Mouse (Mus musculus): ENCODE measurements around the gene Fopnl. TPM values are rescaled to one million over a fixed set of nuclear protein-coding genes. Genes with fewer than 3 reads are reported as not detected.

The Fopnl gene
- total RNA-seq, 2 experiments from 2014 or later = 35.0 to 65.4 TPM

- peak; percentile 79 for ATAC-seq (replicated peaks; ENCODE audit: poor library complexity)
These were observed 8.7 kb downstream of the Fopnl start for GRCm38 (mm10) chr16:14308245-14309073.

- peak; percentile 68 for ATAC-seq (replicated peaks; ENCODE audit: poor library complexity)
These were observed 9.8 kb downstream of the Fopnl start for GRCm38 (mm10) chr16:14307373-14307772.

GRCm38 (mm10) chr16:14306451-14306850 lies 10.8 kb downstream of the Fopnl start:
- no peak for ATAC-seq (replicated peaks; ENCODE audit: poor library complexity)

DNA sequence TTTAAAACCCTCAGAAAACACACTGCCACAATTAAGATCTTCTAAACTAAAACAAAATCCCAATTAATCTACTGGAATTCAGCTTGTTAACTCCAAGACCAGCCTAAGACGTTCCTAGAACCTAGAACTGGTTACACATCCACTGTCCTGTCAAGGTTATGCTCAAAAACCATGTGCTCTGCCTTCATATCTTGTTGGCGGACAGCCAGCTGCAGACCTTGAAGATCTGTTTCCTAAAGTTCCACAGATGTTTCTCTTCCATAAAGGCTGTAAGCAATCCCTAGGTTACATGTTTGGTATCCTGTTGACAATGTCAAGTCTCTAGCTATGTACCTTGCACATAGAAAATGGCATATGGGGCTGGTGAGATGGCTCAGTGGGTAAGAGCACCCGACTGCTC lies 12.4 kb downstream of the Fopnl start:
- no peak for ATAC-seq (replicated peaks; ENCODE audit: poor library complexity)

DNA sequence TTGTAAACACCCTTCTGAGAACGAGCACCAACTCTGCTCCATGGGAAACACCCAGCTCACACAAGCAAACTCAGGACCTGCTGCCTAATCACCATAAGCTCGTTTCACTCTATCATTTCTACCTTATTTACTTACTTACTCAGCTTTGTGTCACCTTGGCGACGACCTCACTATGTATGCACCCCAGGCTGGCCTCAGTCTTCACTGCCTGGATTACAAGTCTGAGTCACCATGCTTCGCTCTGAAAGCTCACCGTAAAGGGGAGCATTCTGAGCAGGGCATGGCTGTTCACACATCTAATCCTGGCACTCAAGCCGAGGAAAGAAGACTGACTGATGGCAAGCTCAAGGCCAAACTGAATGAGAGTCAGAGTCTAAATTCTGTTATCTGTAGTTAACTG lies 13.5 kb downstream of the Fopnl start:
- ATAC-seq (replicated peaks; ENCODE audit: poor library complexity) = no peak

DNA sequence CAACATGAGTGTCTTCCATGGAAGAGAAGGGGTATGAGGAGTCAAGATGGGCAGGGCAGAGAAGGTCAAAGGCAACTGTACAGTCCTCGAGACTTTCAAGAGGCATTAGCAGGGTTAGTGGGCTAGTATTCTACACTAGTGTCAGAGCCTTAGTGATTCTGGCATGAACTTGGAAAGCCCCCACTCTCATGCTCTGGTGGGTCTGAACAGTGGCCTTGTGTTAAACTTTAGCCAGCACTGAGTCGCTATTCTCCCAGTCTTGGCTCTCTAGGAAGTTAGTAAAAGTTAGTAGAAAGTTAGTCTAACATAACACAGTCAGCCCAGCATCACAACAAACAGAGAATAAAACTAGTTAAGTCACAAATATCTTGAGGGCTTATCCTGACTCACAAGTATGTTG lies 14.1 kb downstream of the Fopnl start:
- ATAC-seq (replicated peaks; ENCODE audit: poor library complexity) = no peak

DNA sequence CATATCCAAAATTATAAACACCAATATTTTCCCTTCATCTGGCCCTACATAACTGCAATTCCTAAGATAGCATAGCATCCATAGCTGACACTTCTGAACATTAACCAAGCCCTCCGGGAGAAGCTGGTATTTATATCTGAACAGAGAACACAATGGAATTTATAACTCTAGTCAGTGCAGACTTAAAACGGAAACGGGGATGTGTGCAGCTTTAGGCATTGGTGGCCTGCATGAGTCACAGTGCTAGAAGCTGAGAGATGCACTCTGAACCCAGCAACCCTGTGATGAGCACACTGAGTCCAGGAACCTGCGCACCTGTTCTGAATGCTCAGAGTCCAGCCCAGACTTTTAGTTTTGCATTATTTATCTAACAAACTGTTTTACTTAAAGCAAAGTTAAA lies 18.7 kb downstream of the Fopnl start:
- no peak for ATAC-seq (replicated peaks; ENCODE audit: poor library complexity)

DNA sequence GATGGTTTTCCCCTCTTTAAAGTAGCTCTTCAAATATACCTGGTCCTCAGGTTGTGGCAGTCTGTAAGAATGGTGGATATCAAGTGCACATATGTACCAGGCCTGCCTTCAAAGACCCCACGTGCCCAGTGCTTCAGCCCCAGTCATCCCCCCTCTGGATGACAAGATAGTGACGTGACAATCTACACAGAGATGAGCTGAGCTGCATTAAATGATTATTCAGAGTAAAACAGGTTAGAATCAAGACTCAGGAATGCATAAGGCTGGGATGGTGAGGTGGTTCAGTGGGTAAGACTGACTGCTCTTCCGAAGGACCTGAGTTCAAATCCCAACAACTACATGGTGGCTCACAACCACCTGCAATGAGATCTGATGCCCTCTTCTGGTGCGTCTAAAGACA lies 19.5 kb downstream of the Fopnl start:
- ATAC-seq (replicated peaks; ENCODE audit: poor library complexity) = no peak

DNA sequence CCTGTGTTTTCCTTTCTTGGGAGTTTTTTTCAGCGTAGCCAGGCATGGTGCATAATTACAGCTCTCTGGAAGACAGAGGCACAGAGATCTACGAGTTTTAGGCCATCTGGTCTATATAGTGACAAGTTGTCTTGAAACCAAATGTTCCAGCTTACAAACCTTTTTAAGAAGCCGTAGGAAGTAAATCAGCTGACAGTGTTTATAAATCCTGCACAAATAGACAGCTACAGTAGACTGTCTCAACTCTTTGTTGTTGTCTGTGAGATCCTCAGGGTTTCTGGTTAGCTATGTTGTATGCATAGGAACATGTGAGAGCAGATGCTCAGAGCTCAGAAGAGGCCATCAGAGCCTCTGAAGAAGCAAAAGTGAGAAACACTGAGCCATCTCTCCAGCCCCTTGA lies 20.1 kb downstream of the Fopnl start:
- no peak for ATAC-seq (replicated peaks; ENCODE audit: poor library complexity)

DNA sequence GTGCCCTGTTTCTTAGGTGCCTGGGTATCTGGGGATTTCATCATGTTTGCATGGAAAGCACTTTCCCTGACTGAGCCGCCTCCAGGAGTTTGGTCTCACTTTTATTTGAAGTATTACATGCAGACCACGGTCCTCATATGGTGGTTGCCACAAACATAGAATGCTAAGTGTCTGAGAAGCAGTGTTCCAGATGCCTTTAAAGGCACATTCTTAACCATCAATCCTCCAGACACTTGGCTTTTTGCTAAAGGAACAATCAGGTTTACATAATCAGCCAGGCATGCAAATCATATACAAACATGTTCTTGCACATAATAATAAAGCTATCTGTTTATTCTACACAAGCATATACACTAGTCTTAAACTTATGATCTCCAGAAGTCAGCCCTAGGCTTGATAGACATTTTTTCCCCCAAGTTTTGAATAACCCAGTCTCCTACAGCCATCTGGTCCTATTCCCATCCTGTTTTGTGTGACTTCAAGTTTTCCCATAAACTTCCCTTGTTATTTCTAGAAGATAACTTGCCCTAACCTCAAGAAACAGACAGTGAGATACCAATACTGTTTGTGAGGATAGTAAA lies 20.6 kb downstream of the Fopnl start:
- ATAC-seq (replicated peaks; ENCODE audit: poor library complexity) = no peak

DNA sequence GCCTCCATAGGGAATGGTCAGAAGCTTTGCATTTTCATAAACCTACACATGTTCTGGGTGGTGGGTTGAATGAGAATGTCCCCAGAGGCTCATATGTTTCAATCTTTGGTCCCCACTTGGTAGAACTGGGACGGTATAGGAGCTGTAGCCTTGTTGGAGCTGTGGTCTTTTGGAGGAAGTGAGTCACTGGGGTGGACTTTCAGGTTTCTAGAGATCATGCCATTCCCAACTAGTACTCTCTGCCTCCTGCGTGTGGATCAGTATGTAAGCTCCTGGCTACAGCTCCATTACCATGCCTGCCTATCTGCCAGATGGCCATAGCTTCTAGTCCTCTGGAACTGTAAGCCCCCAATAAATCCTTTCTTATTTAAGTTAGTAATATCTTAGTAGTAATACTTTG lies 21.9 kb downstream of the Fopnl start:
- ATAC-seq (replicated peaks; ENCODE audit: poor library complexity) = no peak

- no peak; the same call in 1 of the 2 replicates for ATAC-seq (replicated peaks; ENCODE audit: poor library complexity)
These were observed 24.7 kb downstream of the Fopnl start for GRCm38 (mm10) chr16:14292205-14293199.

DNA sequence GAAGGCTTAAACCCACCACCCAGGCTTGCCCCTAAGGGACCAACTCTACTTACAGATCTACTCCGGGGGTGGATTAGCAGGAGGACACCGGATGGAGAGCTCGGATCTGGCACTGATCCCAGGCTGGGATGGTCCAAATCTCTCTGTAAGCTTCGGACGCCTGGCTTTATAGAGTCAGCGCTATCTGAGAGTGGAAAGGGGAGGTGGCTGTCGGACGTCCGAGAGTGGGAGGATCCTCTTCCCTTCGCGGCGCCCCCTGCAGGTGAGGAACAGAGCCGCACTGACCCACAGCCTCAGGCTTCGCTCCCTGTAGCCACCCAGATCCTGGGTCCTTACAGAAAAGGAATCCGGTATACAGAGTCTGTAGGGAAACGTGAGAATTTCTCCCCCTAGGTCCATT lies 26.0 kb downstream of the Fopnl start, which contains the start of gene Myh11:
TSS of gene Myh11 (minus strand) at position 150 of the 400 bp plus-strand sequence.
- ATAC-seq (replicated peaks; ENCODE audit: poor library complexity) = peak; percentile 94

DNA sequence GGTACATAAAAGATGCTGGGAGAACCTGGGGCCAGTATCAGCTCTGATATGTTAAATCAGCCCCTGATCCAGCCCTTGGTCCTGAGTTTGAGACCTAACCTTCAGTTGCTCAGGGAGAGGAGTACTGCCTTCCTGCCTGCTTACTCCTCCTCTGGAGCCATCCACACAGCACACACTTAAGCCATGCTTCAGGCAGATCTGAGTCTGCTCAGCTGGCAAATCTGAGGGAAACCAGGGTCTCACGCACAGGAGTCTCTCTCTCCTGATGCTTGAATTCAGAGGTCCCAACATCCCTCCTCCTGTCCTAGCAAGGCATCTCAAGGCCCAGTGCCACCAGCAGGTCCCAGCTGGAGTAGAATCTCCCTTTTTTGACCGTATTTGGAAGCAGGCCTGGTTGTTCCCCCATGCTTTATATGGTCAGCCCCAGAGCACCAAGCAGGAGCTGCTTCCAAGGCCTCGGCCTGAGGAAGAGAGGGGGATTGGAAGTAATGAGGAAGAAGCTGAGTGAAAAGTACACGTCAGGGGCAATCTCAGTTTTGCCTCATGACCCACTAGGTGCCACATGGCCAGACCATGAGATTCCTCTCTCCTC lies 44.7 kb downstream of the Fopnl start:
- no peak for ATAC-seq (replicated peaks; ENCODE audit: poor library complexity)

DNA sequence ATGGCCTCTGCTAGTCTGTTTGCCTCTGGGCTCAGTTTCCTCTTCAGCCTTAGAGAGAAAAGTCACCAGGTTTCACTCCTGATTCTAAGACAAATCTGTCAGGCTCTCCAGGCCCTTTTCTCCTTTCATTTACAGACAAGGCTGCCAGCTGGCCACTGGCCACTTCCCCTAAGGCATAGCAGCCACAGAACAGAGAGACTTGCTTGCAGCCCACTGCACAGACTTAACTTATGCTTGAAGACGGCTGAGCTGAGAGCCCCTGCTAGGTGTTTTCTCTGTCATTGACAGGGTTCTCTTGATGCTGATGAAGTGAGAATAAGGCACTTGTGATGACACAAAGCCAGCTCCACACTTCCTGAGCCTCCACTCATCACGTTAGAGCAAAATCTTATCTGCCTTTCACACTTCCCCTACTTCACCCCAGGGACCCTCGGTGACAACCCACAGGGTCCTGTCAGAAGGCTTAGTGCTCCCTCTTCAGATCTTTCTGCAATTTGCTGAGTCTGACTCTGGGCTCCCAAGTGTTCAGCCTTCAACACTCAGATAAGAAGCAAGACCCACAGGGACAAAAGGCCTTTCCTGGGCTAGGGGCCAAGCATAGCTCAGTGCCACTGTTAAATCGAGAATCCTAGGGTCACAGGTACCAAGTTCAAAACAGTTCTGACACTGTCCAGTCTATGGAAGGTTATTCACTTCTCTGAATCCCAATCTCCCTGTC lies 51.8 kb downstream of the Fopnl start:
- ATAC-seq (replicated peaks; ENCODE audit: poor library complexity) = peak; percentile 31; the same call in 1 of the 2 replicates

GRCm38 (mm10) chr16:14264504-14264903 lies 52.7 kb downstream of the Fopnl start:
- ATAC-seq (replicated peaks; ENCODE audit: poor library complexity) = no peak

DNA sequence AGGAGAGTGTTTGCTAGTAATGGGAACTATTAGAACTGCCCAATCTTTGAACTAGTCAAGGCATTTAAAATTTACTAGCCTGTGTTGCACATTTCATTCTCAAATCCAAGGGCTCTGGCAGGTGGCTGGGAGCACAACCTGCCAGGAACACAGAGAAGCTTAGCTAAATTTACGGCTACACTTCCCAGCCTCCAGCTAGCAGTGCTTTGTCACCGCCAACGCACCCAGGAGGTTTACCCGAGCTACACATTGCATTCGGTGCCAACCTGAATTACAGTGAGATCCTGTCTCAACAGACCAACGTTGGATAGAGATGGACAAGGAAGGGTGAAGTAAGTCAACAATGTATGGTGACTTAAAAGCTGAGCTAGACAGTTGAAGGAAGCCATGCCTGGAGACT lies 54.0 kb downstream of the Fopnl start:
- no peak for ATAC-seq (replicated peaks; ENCODE audit: poor library complexity)

DNA sequence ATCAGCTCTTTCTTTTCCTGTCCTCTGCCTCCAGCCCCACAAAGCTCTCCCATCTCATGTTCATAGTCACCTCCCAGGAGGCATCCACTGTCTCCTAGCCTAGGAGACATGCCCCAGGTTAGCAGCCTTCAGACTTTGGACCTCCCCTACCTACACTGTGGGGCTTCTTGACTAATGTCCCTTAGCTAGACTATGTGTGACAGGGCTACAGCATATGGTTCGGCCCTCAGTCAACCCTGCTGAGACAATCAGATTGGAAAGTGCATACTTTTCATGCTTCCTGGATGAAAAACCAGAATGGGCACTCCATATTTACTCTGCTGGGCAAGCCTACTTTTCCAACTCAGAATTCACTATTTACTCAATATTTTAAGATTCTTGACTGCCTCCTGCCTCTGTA lies 54.8 kb downstream of the Fopnl start:
- ATAC-seq (replicated peaks; ENCODE audit: poor library complexity) = no peak

GRCm38 (mm10) chr16:14258856-14259255 lies 58.3 kb downstream of the Fopnl start:
- no peak for ATAC-seq (replicated peaks; ENCODE audit: poor library complexity)

- no peak for ATAC-seq (replicated peaks; ENCODE audit: poor library complexity)
These were observed 63.6 kb downstream of the Fopnl start for GRCm38 (mm10) chr16:14253586-14253985.

Measured in megakaryocyte progenitor cell, adult 5-6 weeks (primary cell).